Mouse (Mus musculus): Measurements from ENCODE around the gene Gm5148.
A peak's percentile ranks its signal among the peaks of the same experiment; 100 is the strongest.

Gene Gm5148

GRCm38 (mm10) chr3:37724171-37724804 is at the start of gene Gm5148:
Gene Gm5148 (minus strand): TSS chr3:37724490.
- peak; percentile 51 to 69 for DNase-seq

DNA sequence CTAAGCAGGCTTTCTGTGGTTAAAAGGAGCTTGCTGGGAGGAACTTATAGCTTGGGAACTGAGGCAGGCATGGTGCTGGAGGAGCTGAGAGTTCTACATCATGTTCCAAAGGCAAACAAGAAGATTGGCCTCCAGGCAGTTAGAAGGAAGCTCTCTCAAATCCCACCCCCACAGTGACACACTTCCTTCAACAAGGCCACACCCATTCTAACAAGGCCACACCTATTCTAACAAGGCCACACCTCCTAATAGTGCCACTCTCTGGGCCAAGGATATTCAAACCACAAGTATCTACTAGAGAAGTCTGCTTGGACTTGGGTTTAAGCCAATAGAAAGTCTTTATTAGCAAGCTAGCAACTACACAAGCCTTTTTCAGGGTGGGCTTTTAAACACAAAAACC is 46.7 kb upstream of the Gm5148 start:
- DNase-seq = no peak

- DNase-seq = no peak
Observed at GRCm38 (mm10) chr3:37769268-37769756, 45.0 kb upstream of the Gm5148 start.

DNA sequence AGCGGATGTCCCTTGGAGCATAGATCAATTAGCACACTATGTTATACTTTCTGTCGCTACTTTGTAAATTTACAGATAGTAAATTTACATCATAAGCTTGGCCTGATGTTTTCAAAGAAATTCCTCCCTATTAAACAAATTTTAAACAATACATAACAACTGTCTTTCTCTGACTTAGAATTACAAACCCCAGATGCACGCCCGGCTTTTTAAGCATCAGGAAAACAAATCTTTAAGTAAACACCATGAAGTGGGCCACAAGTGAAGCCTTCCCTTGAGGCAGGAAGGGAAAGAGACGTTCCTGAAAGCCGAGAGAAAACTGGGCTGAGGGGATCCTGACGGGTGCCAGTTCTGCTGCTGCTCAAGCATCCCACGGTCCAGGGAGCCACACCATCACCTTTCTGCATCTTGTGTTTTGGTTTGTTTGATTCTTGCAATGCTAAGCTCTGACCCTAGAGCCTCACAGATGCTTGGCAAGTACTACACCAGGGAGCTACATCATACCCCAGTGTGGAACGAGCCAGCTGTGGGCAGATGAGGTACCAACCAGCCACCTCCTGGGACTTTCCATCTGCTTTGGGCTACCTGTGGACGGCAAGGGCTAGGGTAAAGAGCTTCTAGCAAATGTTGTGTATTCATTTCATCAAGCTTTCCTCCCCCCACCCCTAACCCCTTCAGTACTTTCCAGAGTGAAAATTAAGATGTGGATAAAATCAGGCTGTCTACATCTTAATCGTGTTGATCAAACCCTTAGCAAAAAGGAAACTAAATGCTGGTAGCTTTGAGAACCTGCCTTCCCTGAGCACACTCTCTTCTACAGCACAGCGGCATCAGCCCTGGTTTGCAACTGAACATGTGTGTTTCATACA is 43.1 kb upstream of the Gm5148 start:
- no peak for DNase-seq

GRCm38 (mm10) chr3:37766628-37767027 is 42.3 kb upstream of the Gm5148 start:
- no peak for DNase-seq

- DNase-seq = no peak
Observed at GRCm38 (mm10) chr3:37765971-37766370, 41.7 kb upstream of the Gm5148 start.

GRCm38 (mm10) chr3:37765275-37765674 is 41.0 kb upstream of the Gm5148 start:
- DNase-seq = no peak

GRCm38 (mm10) chr3:37762303-37762702 is 38.0 kb upstream of the Gm5148 start:
- no peak for DNase-seq

GRCm38 (mm10) chr3:37761741-37762140 is 37.5 kb upstream of the Gm5148 start:
- DNase-seq = no peak

- DNase-seq = peak; percentile 13 to 48
Observed at GRCm38 (mm10) chr3:37760866-37761265, 36.6 kb upstream of the Gm5148 start.

- no peak for DNase-seq
Observed at GRCm38 (mm10) chr3:37758611-37759322, 34.5 kb upstream of the Gm5148 start.

DNA sequence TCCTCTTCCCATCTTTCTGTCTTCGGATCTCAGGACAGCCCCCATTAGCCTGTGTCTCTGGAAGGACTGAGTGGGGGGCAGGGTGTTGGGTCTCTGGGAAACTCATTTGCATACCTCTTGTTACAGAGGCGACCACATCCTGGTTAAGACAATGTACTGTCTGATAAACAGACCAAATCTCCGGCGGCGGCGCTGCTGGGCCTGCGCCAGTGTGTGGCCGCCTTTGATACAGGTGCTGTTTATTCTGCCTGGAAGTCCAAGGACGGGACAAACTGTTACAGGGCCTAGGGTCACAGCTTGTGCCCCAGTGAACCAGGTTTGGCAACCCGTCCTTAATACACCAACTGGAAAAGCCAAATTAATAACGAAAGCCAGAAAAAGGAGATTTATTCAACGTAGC is 33.8 kb upstream of the Gm5148 start:
- DNase-seq = peak; percentile 19 to 52

GRCm38 (mm10) chr3:37757613-37758012 is 33.3 kb upstream of the Gm5148 start:
- DNase-seq = no peak

GRCm38 (mm10) chr3:37756005-37756404 is 31.7 kb upstream of the Gm5148 start:
- no peak for DNase-seq

- no peak for DNase-seq
Observed at GRCm38 (mm10) chr3:37754639-37755038, 30.3 kb upstream of the Gm5148 start.

GRCm38 (mm10) chr3:37753148-37753547 is 28.9 kb upstream of the Gm5148 start:
- DNase-seq = no peak

DNA sequence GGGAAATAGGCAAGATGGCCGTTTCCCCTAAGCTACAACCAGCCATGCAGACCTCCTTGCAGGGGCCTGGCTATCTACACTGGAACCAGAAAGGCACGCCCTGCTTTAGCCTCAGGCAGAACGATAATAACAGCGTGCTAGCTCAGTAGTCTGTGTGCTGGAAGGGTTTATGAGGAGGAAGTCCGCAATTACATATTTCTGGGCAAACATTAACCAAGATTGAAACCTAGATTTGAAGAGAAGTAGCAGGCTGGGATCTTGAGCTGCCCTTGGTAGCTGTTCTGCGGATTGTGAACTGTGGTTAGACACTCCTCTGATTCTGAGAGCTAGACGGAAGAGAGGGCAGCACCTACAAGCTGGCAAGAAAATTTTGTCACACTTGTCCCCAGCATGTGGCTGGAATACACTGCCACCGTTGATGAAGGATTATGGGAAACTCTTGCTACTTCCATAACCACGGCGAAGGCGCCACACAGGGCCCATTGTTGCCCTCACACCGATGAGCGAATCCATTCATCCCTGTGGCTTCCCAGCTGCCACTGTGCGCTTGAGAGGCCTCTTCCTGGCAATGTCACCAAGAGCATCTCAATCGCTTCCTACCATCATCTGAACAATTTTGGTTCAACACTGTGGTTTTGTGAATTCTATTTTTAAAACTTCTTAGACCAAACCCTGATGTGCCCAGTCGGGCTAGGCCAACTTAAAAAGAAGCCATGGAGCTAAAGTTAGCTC is 23.9 kb upstream of the Gm5148 start:
- DNase-seq = no peak

DNA sequence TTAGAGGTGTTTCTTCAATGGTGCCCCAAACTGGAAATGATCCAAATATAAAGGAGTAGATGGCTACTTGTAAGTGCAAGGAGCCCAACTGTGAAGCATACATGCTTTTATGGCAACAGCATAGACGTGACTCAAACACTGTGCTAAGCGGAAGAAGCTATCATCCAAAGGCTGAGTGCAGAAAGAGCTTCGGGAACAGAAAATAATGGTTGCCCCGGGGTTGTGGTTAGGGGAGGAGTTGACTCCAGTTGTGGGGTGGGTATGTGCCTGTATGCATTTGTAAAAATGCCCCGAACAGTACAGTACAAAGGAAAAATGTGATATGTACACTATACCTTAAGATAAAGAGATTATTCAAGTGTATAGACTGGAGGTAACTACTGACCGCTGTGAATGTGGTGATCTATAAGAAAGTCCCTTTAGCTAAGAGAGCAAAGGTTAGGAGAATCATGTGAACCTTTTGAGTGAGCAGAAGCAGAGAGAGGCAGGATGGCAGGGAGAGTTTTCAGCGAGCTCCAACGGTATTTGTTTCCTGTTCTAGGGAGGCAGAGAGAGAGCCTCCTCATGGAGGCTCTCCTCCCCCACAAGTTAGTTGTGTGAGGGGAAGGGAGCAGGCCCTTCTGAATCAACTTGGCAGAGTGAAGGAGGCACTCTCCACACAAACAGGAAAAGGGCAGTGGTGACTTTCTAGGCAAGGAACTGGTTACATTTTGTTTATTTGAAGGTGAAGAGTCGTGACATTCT is 23.1 kb upstream of the Gm5148 start:
- DNase-seq = no peak

GRCm38 (mm10) chr3:37744050-37744449 is 19.8 kb upstream of the Gm5148 start:
- no peak for DNase-seq

DNA sequence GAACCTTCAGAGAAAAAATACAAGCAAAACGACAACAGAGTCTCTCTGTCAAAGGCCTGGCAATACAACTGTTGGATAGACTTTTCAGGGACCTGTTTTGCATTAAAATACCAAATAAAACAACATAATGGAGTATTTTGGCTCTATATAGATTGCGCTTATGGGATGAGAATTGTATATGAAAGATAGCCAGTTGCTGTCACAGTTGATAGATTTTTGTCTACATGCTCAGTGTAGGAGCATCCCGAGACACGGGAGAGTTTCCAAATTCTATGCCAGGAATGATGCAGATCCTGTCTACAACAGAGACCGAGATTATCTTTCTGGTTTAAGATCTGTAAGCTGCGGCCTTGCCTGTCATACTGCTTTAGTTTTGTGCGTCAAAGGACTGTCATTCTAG is 15.7 kb upstream of the Gm5148 start:
- no peak for DNase-seq

GRCm38 (mm10) chr3:37738171-37738950 is 14.1 kb upstream of the Gm5148 start:
- DNase-seq = no peak
